Mouse (Mus musculus) T-cell, adult 66 days (primary cell): ENCODE results near the gene Ms4a1. TPM values are rescaled to one million over a fixed set of nuclear protein-coding genes. Genes with fewer than 3 reads are reported as not detected.

ENCODE experiments used
- total RNA-seq, 2 experiments: library from RNA; stranded (reverse); gene quantifications; 3 replicates in 1 of 2; 4 replicates in 1 of 2; pipeline ENCODE4 v1.2.4; 2023

Ms4a1 gene
- 1 to 10 TPM in 1 of 2 experiments, under 1 TPM in 1; 0.62 to 3.3 TPM for total RNA-seq

GRCm38 (mm10) chr19:11266052-11266845 is at the start of gene Ms4a1:
TSS of gene Ms4a1 (minus strand) at chr19:11266241.

GRCm38 (mm10) chr19:11314354-11314753 is 48.3 kb upstream of the Ms4a1 start, which contains the start of gene Ms4a14:
TSS of gene Ms4a14 (minus strand) at chr19:11314454.

GRCm38 (mm10) chr19:11283773-11284172 is 17.7 kb upstream of the Ms4a1 start, which contains the start of gene Ms4a5:
TSS of gene Ms4a5 (minus strand) at chr19:11283873.

GRCm38 (mm10) chr19:11232348-11232747 is 33.7 kb downstream of the Ms4a1 start, which contains the start of gene Ms4a12:
TSS of gene Ms4a12 (minus strand) at chr19:11232448.

Other genes with a start within 250 kb of the Ms4a1 start
- gene Ms4a18, start 248.2 kb downstream of the Ms4a1 start, total RNA-seq = not detected
- gene Ms4a8a, start 185.1 kb downstream of the Ms4a1 start, total RNA-seq = 1 to 10 TPM; 1.5 to 1.7 TPM
- not detected for gene 1700017D01Rik, start 135.4 kb downstream of the Ms4a1 start, total RNA-seq
- gene 1700025F22Rik, start 100.9 kb downstream of the Ms4a1 start, total RNA-seq = not detected
- gene Ms4a13, start 69.5 kb downstream of the Ms4a1 start, total RNA-seq = not detected
- gene Ms4a12, start 33.8 kb downstream of the Ms4a1 start, total RNA-seq = not detected
- gene Ms4a5, start 17.6 kb upstream of the Ms4a1 start, total RNA-seq = not detected
- not detected for gene Ms4a14, start 48.2 kb upstream of the Ms4a1 start, total RNA-seq
- not detected for gene Ms4a7, start 69.9 kb upstream of the Ms4a1 start, total RNA-seq
- gene Ms4a4a, start 109.3 kb upstream of the Ms4a1 start, total RNA-seq = 1 to 10 TPM; 1.2 to 2.3 TPM
- gene Ms4a4c, start 138.5 kb upstream of the Ms4a1 start, total RNA-seq = 10 to 100 TPM; 55.3 to 55.9 TPM
- gene Ms4a4b, start 177.3 kb upstream of the Ms4a1 start, total RNA-seq = 1,000 to 10,000 TPM in 1 of 2 experiments, 100 to 1,000 TPM in 1; 967 to 1,146 TPM
- 10 to 100 TPM; 46.6 to 58.0 TPM for gene Ms4a6c, start 203.1 kb upstream of the Ms4a1 start, total RNA-seq
- gene Gm8369, start 219.7 kb upstream of the Ms4a1 start, total RNA-seq = 100 to 1,000 TPM; 169 to 211 TPM